Mouse (Mus musculus) liver, embryonic 15.5 days (tissue): ENCODE results near the gene Vps37c. TPM values are rescaled to one million over a fixed set of nuclear protein-coding genes. Genes with fewer than 3 reads are reported as not detected.

Experiments used
- ATAC-seq: fragments of 200-750 bp; cut with Nextera tagmentation; 2 replicates; pipeline ENCODE4 v1.8.0; 2017; ENCODE audit warnings: moderate number of reproducible peaks, mild to moderate bottlenecking, moderate library complexity; ENCODE audit not compliant: insufficient read depth
- H3K27ac ChIP-seq: fragments of 300-500 bp; sonication (generic); replicated peaks from 2 replicates; pipeline ENCODE4 v1.5.1; 2015; ENCODE audit warnings: mild to moderate bottlenecking, inconsistent platforms
- H3K27me3 ChIP-seq: fragments of 300-500 bp; sonication (generic); 2 replicates; pipeline ENCODE4 v1.6.1; 2015; ENCODE audit warnings: mild to moderate bottlenecking, inconsistent platforms
- H3K36me3 ChIP-seq: fragments of 300-500 bp; sonication (generic); replicated peaks from 2 replicates; pipeline ENCODE4 v1.6.1; 2015; ENCODE audit warnings: moderate library complexity, mild to moderate bottlenecking, inconsistent platforms
- H3K4me1 ChIP-seq: fragments of 300-500 bp; sonication (generic); replicated peaks from 2 replicates; pipeline ENCODE4 v1.6.1; 2015; ENCODE audit warnings: inconsistent platforms
- H3K4me2 ChIP-seq: fragments of 300-500 bp; sonication (generic); 2 replicates; pipeline ENCODE4 v1.6.1; 2015; ENCODE audit warnings: moderate library complexity, mild to moderate bottlenecking, inconsistent platforms
- H3K4me3 ChIP-seq: fragments of 300-500 bp; sonication (generic); replicated peaks from 2 replicates; pipeline ENCODE4 v1.5.1; 2015; ENCODE audit warnings: mild to moderate bottlenecking, inconsistent platforms
- H3K9ac ChIP-seq: fragments of 300-500 bp; sonication (generic); 2 replicates; pipeline ENCODE4 v1.6.1; 2015; ENCODE audit warnings: moderate library complexity, mild to moderate bottlenecking, inconsistent platforms
- H3K9me3 ChIP-seq: fragments of 300-500 bp; sonication (generic); replicated peaks from 2 replicates; pipeline ENCODE4 v1.6.1; 2016; ENCODE audit warnings: inconsistent platforms
- WGBS: fragments of 180-500 bp; shearing (Covaris S2); methylation state at CpG from one replicate; pipeline ENCODE4 v1.1.7; 2015; ENCODE audit warnings: mixed read lengths; ENCODE audit not compliant: insufficient replicate concordance; 5-methylcytosine and 5-hydroxymethylcytosine counted together
- polyA plus RNA-seq: library from polyadenylated mRNA; unstranded; fragments of >200 nt; fragmentation: Nextera tagmentation; extraction: Ambion mirVana; gene quantifications from 2 replicates; pipeline ENCODE4 v1.2.1, GENCODE M21; 2015

Vps37c gene
- polyA plus RNA-seq, 1 experiment from 2014 or later, result 11.4 TPM

GRCm38 (mm10) chr19:10662665-10663064, 25.9 kb upstream of the Vps37c start:
- 0 out of 2 replicates have a peak overlapping the region, but pooled peaks have one; percentile 1 for H3K9ac ChIP-seq
- H3K4me2 ChIP-seq, result peak overlapping the region; percentile 66
- no peaks in the 10 kb centered on the region for H3K9me3 ChIP-seq
- H3K36me3 ChIP-seq, result 0 out of 2 replicates have a peak, but pooled peaks cover 3% of the 10 kb centered on the region
- 23% methylated on average over 3 of the region's 3 CpGs for WGBS
- no peak for ATAC-seq
- peak overlapping the region; percentile 98 for H3K27ac ChIP-seq
- peaks cover 76% of the 10 kb centered on the region for H3K4me1 ChIP-seq
- no peaks in the 10 kb centered on the region for H3K27me3 ChIP-seq
- H3K4me3 ChIP-seq, result no peak overlapping the region

- Histone ChIP-seq H3K9me3 (no peaks in the 10 kb centered on the region), H3K27me3 (peaks cover 5% of the 10 kb centered on the region; the same call in 1 of the 2 replicates), H3K4me2 (no peak overlapping the region), H3K4me3 (no peak overlapping the region), H3K9ac (no peak overlapping the region), H3K4me1 (peaks cover 56% of the 10 kb centered on the region), H3K36me3 (no peaks in the 10 kb centered on the region), H3K27ac (peak overlapping the region; percentile 2)
- 58% methylated on average over 3 of the region's 3 CpGs for WGBS
- no peak for ATAC-seq
These were observed 23.4 kb upstream of the Vps37c start for GRCm38 (mm10) chr19:10665093-10665492.

GRCm38 (mm10) chr19:10665499-10665898, 23.0 kb upstream of the Vps37c start:
- H3K9ac ChIP-seq, result no peak overlapping the region
- 0 out of 2 replicates have a peak overlapping the region, but pooled peaks have one; percentile 2 for H3K27ac ChIP-seq
- peaks cover 5% of the 10 kb centered on the region; the same call in 1 of the 2 replicates for H3K27me3 ChIP-seq
- WGBS, result 4% methylated on average over 2 of the region's 2 CpGs
- no peak overlapping the region for H3K4me2 ChIP-seq
- H3K4me1 ChIP-seq, result peaks cover 52% of the 10 kb centered on the region
- H3K4me3 ChIP-seq, result no peak overlapping the region
- no peaks in the 10 kb centered on the region for H3K9me3 ChIP-seq
- no peaks in the 10 kb centered on the region for H3K36me3 ChIP-seq
- no peak for ATAC-seq

- WGBS, result 53% methylated on average over 4 of the region's 4 CpGs
These were observed 17.2 kb upstream of the Vps37c start for GRCm38 (mm10) chr19:10671319-10671718.

GRCm38 (mm10) chr19:10671854-10672417, 16.6 kb upstream of the Vps37c start:
- Histone ChIP-seq H3K4me3 (no peak overlapping the region), H3K4me1 (peaks cover 10% of the 10 kb centered on the region), H3K27me3 (peaks cover 5% of the 10 kb centered on the region; the same call in 1 of the 2 replicates), H3K9ac (no peak overlapping the region), H3K4me2 (no peak overlapping the region), H3K27ac (no peak overlapping the region), H3K36me3 (no peaks in the 10 kb centered on the region), H3K9me3 (no peaks in the 10 kb centered on the region)
- 58% methylated on average over 9 of the region's 9 CpGs for WGBS
- no peak for ATAC-seq

More at GRCm38 (mm10) chr19:10671319-10671718, 17.2 kb upstream of the Vps37c start:
- H3K27ac ChIP-seq, result no peak overlapping the region
- no peaks in the 10 kb centered on the region for H3K9me3 ChIP-seq
- H3K4me3 ChIP-seq, result no peak overlapping the region
- 0 out of 2 replicates have a peak, but pooled peaks have one; percentile 25 for ATAC-seq
- peaks cover 5% of the 10 kb centered on the region; the same call in 1 of the 2 replicates for H3K27me3 ChIP-seq
- H3K4me2 ChIP-seq, result no peak overlapping the region
- H3K36me3 ChIP-seq, result no peaks in the 10 kb centered on the region
- H3K4me1 ChIP-seq, result peaks cover 10% of the 10 kb centered on the region
- no peak overlapping the region for H3K9ac ChIP-seq

- WGBS, result 72% methylated on average over 1 of the region's 1 CpGs
- Histone ChIP-seq H3K4me3 (no peak overlapping the region), H3K27ac (no peak overlapping the region), H3K36me3 (no peaks in the 10 kb centered on the region), H3K9me3 (no peaks in the 10 kb centered on the region), H3K4me1 (peaks cover 19% of the 10 kb centered on the region), H3K27me3 (peaks cover 5% of the 10 kb centered on the region; the same call in 1 of the 2 replicates), H3K4me2 (no peak overlapping the region), H3K9ac (no peak overlapping the region)
- no peak for ATAC-seq
These were observed 15.3 kb upstream of the Vps37c start for GRCm38 (mm10) chr19:10673275-10673674.

- no peaks in the 10 kb centered on the region for H3K27me3 ChIP-seq
- H3K9me3 ChIP-seq, result no peaks in the 10 kb centered on the region
- no peak overlapping the region for H3K4me2 ChIP-seq
- no peak for ATAC-seq
- no peak overlapping the region for H3K9ac ChIP-seq
- H3K4me3 ChIP-seq, result no peak overlapping the region
- H3K27ac ChIP-seq, result no peak overlapping the region
- WGBS, result 76% methylated on average over 16 of the region's 16 CpGs
- H3K4me1 ChIP-seq, result peaks cover 14% of the 10 kb centered on the region
- no peaks in the 10 kb centered on the region for H3K36me3 ChIP-seq
These were observed 11.9 kb upstream of the Vps37c start for GRCm38 (mm10) chr19:10676656-10677055.

GRCm38 (mm10) chr19:10677915-10678771, 10.4 kb upstream of the Vps37c start, which contains the start of gene Pga5:
TSS of gene Pga5 (minus strand) at chr19:10678071.
- H3K27me3 ChIP-seq, result peaks cover 4% of the 10 kb centered on the region; the same call in 1 of the 2 replicates
- no peaks in the 10 kb centered on the region for H3K9me3 ChIP-seq
- H3K4me3 ChIP-seq, result no peak within 1 kb of the TSS
- no peak within 1 kb of the TSS for H3K27ac ChIP-seq
- H3K36me3 ChIP-seq, result no peaks in the 10 kb centered on the region
- H3K9ac ChIP-seq, result no peak within 1 kb of the TSS
- WGBS, result 15% methylated on average over 6 of the region's 6 CpGs
- H3K4me1 ChIP-seq, result peaks cover 10% of the 10 kb centered on the region
- ATAC-seq, result 0 out of 2 replicates have a peak, but pooled peaks have one; percentile 35
- no peak within 1 kb of the TSS for H3K4me2 ChIP-seq

- H3K27me3 ChIP-seq, result peaks cover 4% of the 10 kb centered on the region; the same call in 1 of the 2 replicates
- WGBS, result 68% methylated on average over 1 of the region's 1 CpGs
- peaks cover 10% of the 10 kb centered on the region for H3K4me1 ChIP-seq
- no peaks in the 10 kb centered on the region for H3K36me3 ChIP-seq
- H3K9me3 ChIP-seq, result no peaks in the 10 kb centered on the region
- no peak overlapping the region for H3K27ac ChIP-seq
- no peak overlapping the region for H3K4me2 ChIP-seq
- ATAC-seq, result no peak
- no peak overlapping the region for H3K4me3 ChIP-seq
- H3K9ac ChIP-seq, result no peak overlapping the region
These were observed 9.8 kb upstream of the Vps37c start for GRCm38 (mm10) chr19:10678772-10679067.

GRCm38 (mm10) chr19:10681571-10681970, 7.0 kb upstream of the Vps37c start:
- Histone ChIP-seq H3K9ac (no peak overlapping the region), H3K27ac (no peak overlapping the region), H3K4me1 (peaks cover 18% of the 10 kb centered on the region), H3K36me3 (no peaks in the 10 kb centered on the region), H3K4me3 (no peak overlapping the region), H3K9me3 (no peaks in the 10 kb centered on the region), H3K27me3 (peaks cover 4% of the 10 kb centered on the region; the same call in 1 of the 2 replicates), H3K4me2 (no peak overlapping the region)
- ATAC-seq, result no peak
- WGBS, result 39% methylated on average over 4 of the region's 4 CpGs

- Histone ChIP-seq H3K4me3 (no peak overlapping the region), H3K9ac (no peak overlapping the region), H3K27ac (no peak overlapping the region), H3K27me3 (peaks cover 4% of the 10 kb centered on the region; the same call in 1 of the 2 replicates), H3K9me3 (no peaks in the 10 kb centered on the region), H3K4me2 (no peak overlapping the region), H3K36me3 (no peaks in the 10 kb centered on the region), H3K4me1 (peaks cover 29% of the 10 kb centered on the region)
- no peak for ATAC-seq
- 80% methylated on average over 9 of the region's 9 CpGs for WGBS
These were observed 3.5 kb upstream of the Vps37c start for GRCm38 (mm10) chr19:10685081-10685480.
